Mouse (Mus musculus) intestine, embryonic 14.5 days (tissue): ENCODE measurements around the gene Optn. TPM values are rescaled to one million over a fixed set of nuclear protein-coding genes. Genes with fewer than 3 reads are reported as not detected.

ENCODE experiments used
- ATAC-seq: fragments of 200-750 bp; cut with Nextera tagmentation; replicated peaks from 2 replicates; pipeline ENCODE4 v1.8.0; 2017; ENCODE audit warnings: low read depth, moderate number of reproducible peaks, moderate TSS enrichment, moderate library complexity; ENCODE audit not compliant: low FRiP score, low TSS enrichment
- DNase-seq: peaks from one replicate; pipeline ENCODE4 v3.0.0-alpha.2; 2018; ENCODE audit warnings: low spot score
- H3K27ac ChIP-seq: fragments of 300-500 bp; sonication (generic); 2 replicates; pipeline ENCODE4 v1.5.1; 2014; ENCODE audit warnings: low read depth, mild to moderate bottlenecking, control low read depth
- H3K27me3 ChIP-seq: fragments of 300-500 bp; sonication (generic); replicated peaks from 2 replicates; pipeline ENCODE4 v1.6.1; 2014; ENCODE audit warnings: low read length, control low read depth; ENCODE audit not compliant: control insufficient read depth, insufficient read depth
- H3K36me3 ChIP-seq: fragments of 300-500 bp; sonication (generic); 2 replicates; pipeline ENCODE4 v1.6.1; 2014; ENCODE audit warnings: low read length, control low read depth; ENCODE audit not compliant: control insufficient read depth, insufficient read depth
- H3K4me1 ChIP-seq: fragments of 300-500 bp; sonication (generic); replicated peaks from 2 replicates; pipeline ENCODE4 v1.6.1; 2014; ENCODE audit warnings: low read length, control low read depth, mixed read lengths; ENCODE audit not compliant: control insufficient read depth, insufficient read depth
- H3K4me2 ChIP-seq: fragments of 300-500 bp; sonication (generic); 2 replicates; pipeline ENCODE4 v1.6.1; 2014; ENCODE audit warnings: low read length
- H3K4me3 ChIP-seq: fragments of 300-500 bp; sonication (generic); 2 replicates; pipeline ENCODE4 v1.5.1; 2014; ENCODE audit warnings: low read depth, low read length, control low read depth, mixed read lengths
- H3K9ac ChIP-seq: fragments of 300-500 bp; sonication (generic); 2 replicates; pipeline ENCODE4 v1.6.1; 2014; ENCODE audit warnings: mild to moderate bottlenecking, low read length
- H3K9me3 ChIP-seq: fragments of 300-500 bp; sonication (generic); 2 replicates; pipeline ENCODE4 v1.6.1; 2016; ENCODE audit warnings: low read length, control low read depth; ENCODE audit not compliant: control insufficient read depth
- WGBS: fragments of 180-500 bp; shearing (Covaris S2); extraction: QIAGEN DNeasy Blood & Tissue Kit; methylation state at CpG from one replicate; pipeline ENCODE4 v1.1.7; 2014; 5-methylcytosine and 5-hydroxymethylcytosine counted together
- polyA plus RNA-seq: library from polyadenylated mRNA; unstranded; fragments of >200 nt; fragmentation: Nextera tagmentation; extraction: Ambion mirVana; gene quantifications from 2 replicates; pipeline ENCODE4 v1.2.1, GENCODE M21; 2014

Optn gene
- polyA plus RNA-seq, 1 experiment from 2014 or later: 7.3 TPM

- peaks cover 12% of the 10 kb centered on the region for H3K36me3 ChIP-seq
- H3K4me3 ChIP-seq: peak within 1 kb of the TSS; percentile 82
- peak within 1 kb of the TSS; percentile 57 for H3K4me2 ChIP-seq
- peak within 1 kb of the TSS; percentile 59; the same call in 1 of the 2 replicates for H3K27ac ChIP-seq
- peak; percentile 98 for DNase-seq
- H3K9ac ChIP-seq: peak within 1 kb of the TSS; percentile 57
- H3K4me1 ChIP-seq: peaks cover 10% of the 10 kb centered on the region
- no peaks in the 10 kb centered on the region for H3K27me3 ChIP-seq
- WGBS: 4% methylated on average over 32 of the region's 32 CpGs
- ATAC-seq: peak; percentile 99
- no peaks in the 10 kb centered on the region for H3K9me3 ChIP-seq
These were observed 51.1 kb downstream of the Optn start, which contains the start of gene Mcm10 for GRCm38 (mm10) chr2:5012491-5013324. Gene Mcm10, minus strand, starts transcription at chr2:5012791.

GRCm38 (mm10) chr2:5011898-5012490 lies 51.9 kb downstream of the Optn start:
- 15% methylated on average over 8 of the region's 8 CpGs for whole genome bisulfite sequencing
- peak overlapping the region; percentile 59; the same call in 1 of the 2 replicates for H3K27ac ChIP-seq
- H3K36me3 ChIP-seq: peaks cover 20% of the 10 kb centered on the region
- H3K9ac ChIP-seq: peak overlapping the region; percentile 57
- H3K4me1 ChIP-seq: peaks cover 10% of the 10 kb centered on the region
- H3K9me3 ChIP-seq: no peaks in the 10 kb centered on the region
- DNase-seq (peak; percentile 58), ATAC-seq (no peak)
- no peaks in the 10 kb centered on the region for H3K27me3 ChIP-seq
- peak overlapping the region; percentile 82 for H3K4me3 ChIP-seq
- H3K4me2 ChIP-seq: peak overlapping the region; percentile 57

- WGBS: 92% methylated on average over 4 of the region's 4 CpGs
- H3K9ac ChIP-seq: no peak overlapping the region
- DNase-seq (no peak), ATAC-seq (no peak)
- H3K36me3 ChIP-seq: peaks cover 58% of the 10 kb centered on the region
- no peaks in the 10 kb centered on the region for H3K9me3 ChIP-seq
- no peak overlapping the region for H3K4me2 ChIP-seq
- peaks cover 9% of the 10 kb centered on the region for H3K4me1 ChIP-seq
- no peak overlapping the region for H3K27ac ChIP-seq
- no peaks in the 10 kb centered on the region for H3K27me3 ChIP-seq
- H3K4me3 ChIP-seq: no peak overlapping the region
These were observed 56.7 kb downstream of the Optn start for GRCm38 (mm10) chr2:5007107-5007506.

- H3K4me1 ChIP-seq: no peaks in the 10 kb centered on the region
- no peak overlapping the region for H3K9ac ChIP-seq
- H3K27me3 ChIP-seq: no peaks in the 10 kb centered on the region
- ATAC-seq (no peak), DNase-seq (no peak)
- WGBS: 92% methylated on average over 6 of the region's 6 CpGs
- peaks cover 85% of the 10 kb centered on the region for H3K36me3 ChIP-seq
- no peaks in the 10 kb centered on the region for H3K9me3 ChIP-seq
- no peak overlapping the region for H3K4me2 ChIP-seq
- H3K4me3 ChIP-seq: no peak overlapping the region
- no peak overlapping the region for H3K27ac ChIP-seq
These were observed 62.6 kb downstream of the Optn start for GRCm38 (mm10) chr2:5001266-5001665.

GRCm38 (mm10) chr2:4998905-4999304 lies 64.9 kb downstream of the Optn start:
- DNase-seq: no peak
- Histone ChIP-seq H3K4me2 (no peak overlapping the region), H3K9me3 (no peaks in the 10 kb centered on the region), H3K4me1 (no peaks in the 10 kb centered on the region), H3K27ac (no peak overlapping the region), H3K9ac (no peak overlapping the region), H3K4me3 (no peak overlapping the region), H3K36me3 (peaks cover 88% of the 10 kb centered on the region), H3K27me3 (no peaks in the 10 kb centered on the region)
- no peak for ATAC-seq
- 80% methylated on average over 3 of the region's 3 CpGs for WGBS

- no peaks in the 10 kb centered on the region for H3K4me1 ChIP-seq
- no peak overlapping the region for H3K4me2 ChIP-seq
- DNase-seq (no peak), ATAC-seq (peak; percentile 55; the same call in 1 of the 2 replicates)
- no peak overlapping the region for H3K9ac ChIP-seq
- no peak overlapping the region for H3K4me3 ChIP-seq
- 83% methylated on average over 6 of the region's 6 CpGs for WGBS
- peaks cover 92% of the 10 kb centered on the region for H3K36me3 ChIP-seq
- no peak overlapping the region for H3K27ac ChIP-seq
- no peaks in the 10 kb centered on the region for H3K27me3 ChIP-seq
- no peaks in the 10 kb centered on the region for H3K9me3 ChIP-seq
These were observed 67.4 kb downstream of the Optn start for GRCm38 (mm10) chr2:4996421-4996824.

GRCm38 (mm10) chr2:4995646-4996045 lies 68.2 kb downstream of the Optn start:
- Histone ChIP-seq H3K9me3 (no peaks in the 10 kb centered on the region), H3K4me1 (no peaks in the 10 kb centered on the region), H3K4me3 (no peak overlapping the region), H3K9ac (no peak overlapping the region), H3K27me3 (no peaks in the 10 kb centered on the region), H3K36me3 (peaks cover 92% of the 10 kb centered on the region), H3K27ac (no peak overlapping the region), H3K4me2 (no peak overlapping the region)
- WGBS: 75% methylated on average over 11 of the region's 11 CpGs
- DNase-seq (no peak), ATAC-seq (no peak)

- no peak overlapping the region for H3K27ac ChIP-seq
- H3K9ac ChIP-seq: no peak overlapping the region
- H3K4me3 ChIP-seq: no peak overlapping the region
- H3K36me3 ChIP-seq: peaks cover 90% of the 10 kb centered on the region
- 89% methylated on average over 4 of the region's 4 CpGs for WGBS
- H3K4me1 ChIP-seq: no peaks in the 10 kb centered on the region
- DNase-seq: no peak
- no peaks in the 10 kb centered on the region for H3K9me3 ChIP-seq
- no peak for ATAC-seq
- no peak overlapping the region for H3K4me2 ChIP-seq
- H3K27me3 ChIP-seq: no peaks in the 10 kb centered on the region
These were observed 69.4 kb downstream of the Optn start for GRCm38 (mm10) chr2:4994436-4994835.
